Mouse (Mus musculus) MEL (cell line): ENCODE data around the gene Ppm1d. TPM values are rescaled to one million over a fixed set of nuclear protein-coding genes. Genes with fewer than 3 reads are reported as not detected.

ENCODE experiments used
- DNase-seq: peaks from one replicate; pipeline ENCODE4 v3.0.0; 2011; ENCODE audit warnings: low read depth, low spot score
- H3K27ac ChIP-seq: 2 replicates; pipeline ENCODE4 v1.5.1; 2012; ENCODE audit warnings: low read depth, mild to moderate bottlenecking, control low read depth, low read length, moderate library complexity; ENCODE audit not compliant: control insufficient read depth
- H3K27me3 ChIP-seq, 2 experiments: fragments of 150-350 bp in 1 of 2; sonication (generic) in 1 of 2; 2 replicates each; pipeline ENCODE4 v1.6.1; 2012; ENCODE audit warnings: low read length in 2 of 2, mild to moderate bottlenecking in 2 of 2, improper control_type of control experiment in 1 of 2, moderate library complexity in 1 of 2; ENCODE audit not compliant: insufficient read depth in 2 of 2, control insufficient read depth in 1 of 2
- H3K36me3 ChIP-seq, 2 experiments: 2 replicates each; pipeline ENCODE4 v1.6.1; 2012 to 2014; ENCODE audit warnings: low read length in 2 of 2, improper control_type of control experiment in 1 of 2, inconsistent platforms in 1 of 2, mild to moderate bottlenecking in 1 of 2; ENCODE audit not compliant: insufficient read depth in 2 of 2, control insufficient read depth in 1 of 2
- H3K4me1 ChIP-seq, 2 experiments: fragments of 150-350 bp in 1 of 2; sonication (generic) in 1 of 2; 2 replicates each; pipeline ENCODE4 v1.6.1; 2012; ENCODE audit warnings: low read length in 2 of 2, improper control_type of control experiment in 1 of 2, mild to moderate bottlenecking in 1 of 2; ENCODE audit not compliant: insufficient read depth in 2 of 2, control insufficient read depth in 1 of 2
- H3K4me3 ChIP-seq, 2 experiments: fragments of 150-350 bp in 1 of 2; sonication (generic) in 1 of 2; 2 replicates each; pipeline ENCODE4 v1.5.1; 2012; ENCODE audit warnings: low read depth in 2 of 2, low read length in 2 of 2, mild to moderate bottlenecking in 2 of 2, moderate library complexity in 2 of 2, control low read depth in 1 of 2, improper control_type of control experiment in 1 of 2; ENCODE audit not compliant: control insufficient read depth in 1 of 2, insufficient read depth in 1 of 2
- H3K79me2 ChIP-seq: 2 replicates; pipeline ENCODE4 v1.6.1; 2012; ENCODE audit warnings: mild to moderate bottlenecking, low read length, moderate library complexity; ENCODE audit not compliant: control insufficient read depth, poor library complexity, insufficient read depth
- H3K9ac ChIP-seq: 2 replicates; pipeline ENCODE4 v1.6.1; 2012; ENCODE audit warnings: low read depth, mild to moderate bottlenecking, control low read depth, low read length, moderate library complexity; ENCODE audit not compliant: control insufficient read depth, poor library complexity, severe bottlenecking
- H3K9me3 ChIP-seq: fragments of 150-350 bp; sonication (generic); replicated peaks from 2 replicates; pipeline ENCODE4 v1.6.1; 2012; ENCODE audit warnings: mild to moderate bottlenecking, low read length, improper control_type of control experiment, moderate library complexity; ENCODE audit not compliant: insufficient read depth
- BHLHE40 ChIP-seq: IDR thresholded peaks from 2 replicates; pipeline ENCODE4 v1.6.1; 2012; ENCODE audit warnings: low read depth, mild to moderate bottlenecking, inconsistent platforms, low read length, improper control_type of control experiment, borderline replicate concordance
- CHD2 ChIP-seq: IDR thresholded peaks from 2 replicates; pipeline ENCODE4 v1.6.1; 2011; ENCODE audit warnings: low read length, improper control_type of control experiment
- CTCF ChIP-seq, 3 experiments: IDR thresholded peaks in 2 of 3; conservative IDR thresholded peaks in 1 of 3; 2 replicates each; pipeline ENCODE4 v1.5.1; 2011 to 2012; ENCODE audit warnings: low read length in 3 of 3, low read depth in 2 of 3, mild to moderate bottlenecking in 2 of 3, improper control_type of control experiment in 1 of 3, inconsistent platforms in 1 of 3, mixed read lengths in 1 of 3, moderate library complexity in 1 of 3; ENCODE audit not compliant: control insufficient read depth in 1 of 3, insufficient read depth in 1 of 3, poor library complexity in 1 of 3, severe bottlenecking in 1 of 3
- ELF1 ChIP-seq: IDR thresholded peaks from 2 replicates; pipeline ENCODE4 v1.6.1; 2014; ENCODE audit warnings: low read depth, mild to moderate bottlenecking, inconsistent platforms, low read length, improper control_type of control experiment, moderate library complexity
- EP300 ChIP-seq, 2 experiments: IDR thresholded peaks; 2 replicates each; pipeline ENCODE4 v1.6.1; 2011; ENCODE audit warnings: improper control_type of control experiment in 2 of 2, low read length in 2 of 2, low read depth in 1 of 2, mild to moderate bottlenecking in 1 of 2
- ETS1 ChIP-seq: IDR thresholded peaks from 2 replicates; pipeline ENCODE4 v1.6.1; 2012; ENCODE audit warnings: low read depth, mild to moderate bottlenecking, inconsistent platforms, low read length, improper control_type of control experiment, moderate library complexity
- GATA1 ChIP-seq: IDR thresholded peaks from 2 replicates; pipeline ENCODE4 v1.6.1; 2011; ENCODE audit warnings: low read depth, low read length, improper control_type of control experiment
- HCFC1 ChIP-seq: IDR thresholded peaks from 2 replicates; pipeline ENCODE4 v1.6.1; 2012; ENCODE audit warnings: low read depth, mild to moderate bottlenecking, inconsistent platforms, low read length, improper control_type of control experiment, moderate library complexity
- JUND ChIP-seq: IDR thresholded peaks from 2 replicates; pipeline ENCODE4 v1.6.1; 2011; ENCODE audit warnings: low read depth, mild to moderate bottlenecking, improper control_type of control experiment, low read length
- MAFK ChIP-seq: IDR thresholded peaks from 2 replicates; pipeline ENCODE4 v1.6.1; 2011; ENCODE audit warnings: low read depth, mild to moderate bottlenecking, low read length, improper control_type of control experiment, borderline replicate concordance
- MAX ChIP-seq: IDR thresholded peaks from 2 replicates; pipeline ENCODE4 v1.6.1; 2011; ENCODE audit warnings: low read length, improper control_type of control experiment
- MAZ ChIP-seq: IDR thresholded peaks from 2 replicates; pipeline ENCODE4 v1.6.1; 2012; ENCODE audit warnings: low read depth, mild to moderate bottlenecking, inconsistent platforms, low read length, improper control_type of control experiment
- MXI1 ChIP-seq: IDR thresholded peaks from 2 replicates; pipeline ENCODE4 v1.6.1; 2011; ENCODE audit warnings: mild to moderate bottlenecking, low read depth, low read length, improper control_type of control experiment
- MYB ChIP-seq: IDR thresholded peaks from 2 replicates; pipeline ENCODE4 v1.6.1; 2011; ENCODE audit warnings: mild to moderate bottlenecking, low read depth, low read length, improper control_type of control experiment
- MYC ChIP-seq: IDR thresholded peaks from 2 replicates; pipeline ENCODE4 v1.6.1; 2011; ENCODE audit warnings: low read depth, mild to moderate bottlenecking, low read length, improper control_type of control experiment, moderate library complexity
- POLR2A ChIP-seq, 2 experiments: IDR thresholded peaks; 2 replicates each; pipeline ENCODE4 v1.6.1; 2011 to 2012; ENCODE audit warnings: low read length in 2 of 2, mild to moderate bottlenecking in 2 of 2, control low read depth in 1 of 2, improper control_type of control experiment in 1 of 2, low read depth in 1 of 2, moderate library complexity in 1 of 2; ENCODE audit not compliant: control insufficient read depth in 1 of 2, insufficient read depth in 1 of 2, poor library complexity in 1 of 2
- POLR2AphosphoS5 ChIP-seq: IDR thresholded peaks from 2 replicates; pipeline ENCODE4 v1.6.1; 2012; ENCODE audit warnings: low read depth, borderline replicate concordance, mild to moderate bottlenecking, inconsistent platforms, low read length, moderate library complexity, mixed read lengths
- RAD21 ChIP-seq: IDR thresholded peaks from 2 replicates; pipeline ENCODE4 v1.6.1; 2011; ENCODE audit warnings: mild to moderate bottlenecking, low read depth, low read length, improper control_type of control experiment
- RCOR1 ChIP-seq: IDR thresholded peaks from 2 replicates; pipeline ENCODE4 v1.6.1; 2012; ENCODE audit warnings: low read depth, mild to moderate bottlenecking, inconsistent platforms, low read length, improper control_type of control experiment
- SIN3A ChIP-seq: IDR thresholded peaks from 2 replicates; pipeline ENCODE4 v1.6.1; 2012; ENCODE audit warnings: low read length, improper control_type of control experiment, inconsistent platforms
- SMC3 ChIP-seq: IDR thresholded peaks from 2 replicates; pipeline ENCODE4 v1.6.1; 2011; ENCODE audit warnings: low read depth, low read length, improper control_type of control experiment
- TAL1 ChIP-seq: IDR thresholded peaks from 2 replicates; pipeline ENCODE4 v1.6.1; 2012; ENCODE audit warnings: mild to moderate bottlenecking, inconsistent platforms, low read length, moderate library complexity, mixed read lengths
- TCF12 ChIP-seq: IDR thresholded peaks from 2 replicates; pipeline ENCODE4 v1.6.1; 2014; ENCODE audit warnings: low read depth, mild to moderate bottlenecking, inconsistent platforms, low read length, improper control_type of control experiment, moderate library complexity
- USF1 ChIP-seq: IDR thresholded peaks from 2 replicates; pipeline ENCODE4 v1.6.1; 2014; ENCODE audit warnings: low read depth, mild to moderate bottlenecking, inconsistent platforms, low read length, improper control_type of control experiment, moderate library complexity
- USF2 ChIP-seq, 2 experiments: IDR thresholded peaks; 2 replicates each; pipeline ENCODE4 v1.6.1; 2011 to 2012; ENCODE audit warnings: improper control_type of control experiment in 2 of 2, low read length in 2 of 2, borderline replicate concordance in 1 of 2, inconsistent platforms in 1 of 2, low read depth in 1 of 2, mild to moderate bottlenecking in 1 of 2; ENCODE audit not compliant: insufficient read depth in 1 of 2
- ZKSCAN1 ChIP-seq: IDR thresholded peaks from 2 replicates; pipeline ENCODE4 v1.6.1; 2012; ENCODE audit warnings: low read depth, mild to moderate bottlenecking, inconsistent platforms, low read length, improper control_type of control experiment, moderate library complexity
- ZMIZ1 ChIP-seq: IDR thresholded peaks from 2 replicates; pipeline ENCODE4 v1.6.1; 2012; ENCODE audit warnings: low read depth, mild to moderate bottlenecking, inconsistent platforms, low read length, improper control_type of control experiment, moderate library complexity
- polyA plus RNA-seq, 2 experiments: library from polyadenylated mRNA; stranded (reverse) in 1 of 2; unstranded in 1 of 2; fragments of >175 nt in 1 of 2; fragments of >200 nt in 1 of 2; gene quantifications; 2 replicates each; pipeline versions ENCODE4 v1.2.1 to v1.2.4; 2012; ENCODE audit warnings: low replicate concordance in 2 of 2, low read depth in 1 of 2; ENCODE audit not compliant: insufficient read length in 2 of 2, insufficient read depth in 1 of 2, missing spikeins in 1 of 2
- total RNA-seq: library from RNA; depleted of rRNA; stranded (reverse); fragments of 300-350 nt; gene quantifications from 2 replicates; pipeline ENCODE4 v1.2.3, GENCODE M21; 2012

Ppm1d gene
- total and polyA plus RNA-seq, 3 experiments, result 13.3 to 15.5 TPM; not detected in 1

GRCm38 (mm10) chr11:85339173-85339831, 28.3 kb downstream of the Ppm1d start:
- Histone ChIP-seq H3K27ac (peak overlapping the region; percentile 91), H3K4me3 (no peak overlapping the region), H3K9ac (no peak overlapping the region), H3K9me3 (no peaks in the 10 kb centered on the region)
- TF ChIP-seq USF1 (0 out of 2 replicates have a peak, but pooled peaks have one; percentile 15), RCOR1 (peak; percentile 88; the same call in 1 of the 2 replicates), ZKSCAN1 (0 out of 2 replicates have a peak, but pooled peaks have one; percentile 23), MAFK (peak; percentile 18; the same call in 1 of the 2 replicates), SMC3 (peak; percentile 27; the same call in 1 of the 2 replicates), MAX (peak; percentile 46; the same call in 1 of the 2 replicates), HCFC1 (peak; percentile 59; the same call in 1 of the 2 replicates), BHLHE40 (peak; percentile 41), POLR2AphosphoS5 (no peak), MYC (peak; percentile 51; the same call in 1 of the 2 replicates), GATA1 (peak; percentile 100), MYB (peak; percentile 62), MXI1 (peak; percentile 60; the same call in 1 of the 2 replicates), SIN3A (peak; percentile 86), EP300 (IDR thresholded peaks at IDR 0.05; ENCODE audit: low read depth in 1 of 2, low read length in 2 of 2) (peak; percentile 95 to 97), POLR2A (IDR thresholded peaks at IDR 0.05; ENCODE audit: control insufficient read depth in 1 of 2, insufficient read depth in 1 of 2, low read depth in 1 of 2, low read length in 2 of 2, poor library complexity in 1 of 2) (peak in 1 of 2 experiments; percentile 19; a peak in 1 of 4 replicates), TAL1 (peak; percentile 99), USF2 (IDR thresholded peaks at IDR 0.05; ENCODE audit: borderline replicate concordance in 1 of 2, insufficient read depth in 1 of 2, low read depth in 1 of 2, low read length in 2 of 2) (no peak), CTCF (IDR thresholded peaks at IDR 0.05 in 2 of 3, conservative IDR thresholded peaks at IDR 0.05 in 1 of 3; ENCODE audit: control insufficient read depth in 1 of 3, insufficient read depth in 1 of 3, low read depth in 2 of 3, low read length in 3 of 3, poor library complexity in 1 of 3, severe bottlenecking in 1 of 3) (peak; percentile 21 to 56 (median 32); a peak in 4 of 6 replicates), TCF12 (peak; percentile 99), ETS1 (peak; percentile 84), RAD21 (no peak), CHD2 (no peak), MAZ (0 out of 2 replicates have a peak, but pooled peaks have one; percentile 18), JUND (0 out of 2 replicates have a peak, but pooled peaks have one; percentile 51), ELF1 (no peak), ZMIZ1 (no peak)
- TF ChIP-seq, all 39 proteins: peak for 21
- H3K79me2 ChIP-seq, result no peaks in the 10 kb centered on the region
- H3K27me3 ChIP-seq, result no peaks in the 10 kb centered on the region
- H3K36me3 ChIP-seq, result peaks cover 3 to 38% of the 10 kb centered on the region in 2 experiments
- peaks cover 12 to 13% of the 10 kb centered on the region in 2 experiments for H3K4me1 ChIP-seq
- DNase-seq, result peak; percentile 98
